Mouse (Mus musculus): ENCODE measurements at regions not wholly inside any gene's neighbourhood (a gene's known extent, or its start where the extent isn't known, plus 50 kb on each side); places are given as distances from the start of the nearest gene placed in this dataset.

DNA sequence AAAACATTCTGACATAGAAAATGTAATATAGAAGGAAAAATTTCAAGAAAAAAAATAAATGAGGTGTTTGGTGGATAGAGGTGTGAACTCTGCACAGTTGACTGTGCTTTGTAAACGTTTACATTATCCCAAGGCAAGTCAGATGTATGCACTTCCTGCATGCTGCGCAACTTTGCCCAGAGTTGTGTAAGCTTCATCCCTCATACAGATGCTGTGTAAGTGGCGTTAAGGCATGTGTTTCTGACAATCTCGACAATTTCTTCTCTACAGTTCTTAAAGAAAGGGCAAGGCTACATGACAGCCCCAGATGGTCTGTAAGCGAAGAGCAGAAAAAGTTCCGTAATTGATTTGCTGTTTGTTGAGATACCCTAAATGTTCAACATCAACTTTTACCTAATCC lies 476.6 kb upstream of the Pitx2 start:
- WGBS, result 64% methylated on average over 6 of the region's 6 CpGs
- Histone ChIP-seq H3K9me3 (ENCODE audit: control insufficient read depth, low read length) (no peaks in the 10 kb centered on the region), H3K27ac (replicated peaks; ENCODE audit: low read depth, low read length) (no peak overlapping the region), H3K4me1 (ENCODE audit: control insufficient read depth, insufficient read depth, low read length) (no peaks in the 10 kb centered on the region), H3K4me3 (ENCODE audit: low read depth, low read length) (no peak overlapping the region), H3K4me2 (ENCODE audit: low read depth, low read length) (no peak overlapping the region), H3K9ac (ENCODE audit: low read depth, low read length) (no peak overlapping the region), H3K27me3 (replicated peaks; ENCODE audit: control insufficient read depth, insufficient read depth, low read length) (no peaks in the 10 kb centered on the region), H3K36me3 (ENCODE audit: control insufficient read depth, insufficient read depth, low read length) (no peaks in the 10 kb centered on the region)
- no peak for DNase-seq (ENCODE audit: low spot score)
- no peak for ATAC-seq (ENCODE audit: low read depth)

DNA sequence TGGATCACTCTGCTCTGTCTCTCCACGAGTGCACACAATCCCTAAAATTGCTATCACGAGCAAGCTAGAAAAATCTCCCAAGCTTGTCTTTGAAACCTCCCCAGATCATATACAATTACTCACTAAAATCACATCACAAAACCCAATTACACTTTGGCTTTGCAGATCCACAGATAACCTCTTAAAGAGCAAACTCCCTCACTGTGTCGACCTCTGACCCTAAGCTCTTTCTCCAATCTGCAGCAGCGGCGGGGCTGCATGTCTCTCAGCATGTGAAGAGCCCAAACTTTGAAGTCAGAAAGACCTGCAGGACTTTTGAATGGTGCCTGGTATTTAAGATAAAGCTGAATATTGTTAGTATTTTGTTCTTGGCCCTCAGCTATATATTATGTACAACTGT lies 479.4 kb upstream of the Pitx2 start:
- no peak overlapping the region for H3K4me2 ChIP-seq (ENCODE audit: low read depth, low read length)
- no peaks in the 10 kb centered on the region for H3K9me3 ChIP-seq (ENCODE audit: control insufficient read depth, low read length)
- ATAC-seq (ENCODE audit: low read depth) (no peak), DNase-seq (ENCODE audit: low spot score) (no peak)
- WGBS, result 34% methylated on average over 5 of the region's 5 CpGs
- H3K4me3 ChIP-seq (ENCODE audit: low read depth, low read length), result no peak overlapping the region
- no peaks in the 10 kb centered on the region for H3K27me3 ChIP-seq (replicated peaks; ENCODE audit: control insufficient read depth, insufficient read depth, low read length)
- no peak overlapping the region for H3K9ac ChIP-seq (ENCODE audit: low read depth, low read length)
- H3K27ac ChIP-seq (replicated peaks; ENCODE audit: low read depth, low read length), result no peak overlapping the region
- H3K36me3 ChIP-seq (ENCODE audit: control insufficient read depth, insufficient read depth, low read length), result no peaks in the 10 kb centered on the region
- H3K4me1 ChIP-seq (ENCODE audit: control insufficient read depth, insufficient read depth, low read length), result no peaks in the 10 kb centered on the region

DNA sequence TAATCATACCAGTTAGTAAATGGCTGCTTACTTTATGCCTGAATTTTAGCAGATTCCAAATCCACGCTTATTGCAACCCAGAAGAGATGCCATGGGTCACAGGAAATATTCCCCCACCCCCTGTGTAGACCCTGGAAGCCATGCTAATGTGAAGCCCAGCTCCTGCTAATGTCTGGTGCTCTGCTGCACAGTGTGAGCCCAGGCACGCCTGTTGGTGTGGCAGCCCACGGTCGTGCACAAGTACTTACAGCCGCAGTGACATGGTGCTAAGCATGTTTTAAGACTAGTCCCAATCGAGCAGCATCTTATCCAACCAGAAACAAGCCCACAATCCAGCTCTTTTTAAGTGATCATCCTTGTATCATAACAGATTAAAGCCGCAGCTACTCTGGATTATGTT lies 480.5 kb upstream of the Pitx2 start:
- ATAC-seq (ENCODE audit: low read depth) (no peak), DNase-seq (ENCODE audit: low spot score) (no peak)
- Histone ChIP-seq H3K27ac (replicated peaks; ENCODE audit: low read depth, low read length) (no peak overlapping the region), H3K27me3 (replicated peaks; ENCODE audit: control insufficient read depth, insufficient read depth, low read length) (no peaks in the 10 kb centered on the region), H3K4me1 (ENCODE audit: control insufficient read depth, insufficient read depth, low read length) (no peaks in the 10 kb centered on the region), H3K9ac (ENCODE audit: low read depth, low read length) (no peak overlapping the region), H3K36me3 (ENCODE audit: control insufficient read depth, insufficient read depth, low read length) (no peaks in the 10 kb centered on the region), H3K4me3 (ENCODE audit: low read depth, low read length) (no peak overlapping the region), H3K9me3 (ENCODE audit: control insufficient read depth, low read length) (no peaks in the 10 kb centered on the region), H3K4me2 (ENCODE audit: low read depth, low read length) (no peak overlapping the region)
- WGBS, result 66% methylated on average over 7 of the region's 7 CpGs

DNA sequence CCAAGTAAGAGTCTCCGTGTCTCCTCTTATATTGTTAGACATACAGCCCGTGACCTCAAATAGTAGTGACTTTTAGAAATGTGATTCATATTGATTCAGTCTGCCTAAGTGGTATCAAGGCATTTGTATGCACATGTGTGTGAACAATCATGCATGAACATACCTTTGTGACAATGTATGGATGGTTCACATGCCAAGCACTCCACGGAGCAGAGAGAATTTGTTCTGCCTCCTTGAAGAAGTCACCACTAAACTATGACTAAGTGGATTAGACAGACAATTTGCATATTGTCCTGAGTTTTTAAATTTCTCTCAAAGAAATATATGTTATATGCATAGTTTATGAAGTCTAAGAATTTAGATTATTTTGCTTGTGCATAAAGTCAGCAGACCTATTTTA lies 492.4 kb upstream of the Pitx2 start:
- no peak overlapping the region for H3K27ac ChIP-seq (replicated peaks; ENCODE audit: low read depth, low read length)
- no peak overlapping the region for H3K9ac ChIP-seq (ENCODE audit: low read depth, low read length)
- no peaks in the 10 kb centered on the region for H3K36me3 ChIP-seq (ENCODE audit: control insufficient read depth, insufficient read depth, low read length)
- H3K4me2 ChIP-seq (ENCODE audit: low read depth, low read length), result no peak overlapping the region
- DNase-seq (ENCODE audit: low spot score) (no peak), ATAC-seq (ENCODE audit: low read depth) (no peak)
- H3K4me3 ChIP-seq (ENCODE audit: low read depth, low read length), result no peak overlapping the region
- no peaks in the 10 kb centered on the region for H3K9me3 ChIP-seq (ENCODE audit: control insufficient read depth, low read length)
- H3K27me3 ChIP-seq (replicated peaks; ENCODE audit: control insufficient read depth, insufficient read depth, low read length), result no peaks in the 10 kb centered on the region
- 74% methylated on average over 3 of the region's 3 CpGs for WGBS
- no peaks in the 10 kb centered on the region for H3K4me1 ChIP-seq (ENCODE audit: control insufficient read depth, insufficient read depth, low read length)

DNA sequence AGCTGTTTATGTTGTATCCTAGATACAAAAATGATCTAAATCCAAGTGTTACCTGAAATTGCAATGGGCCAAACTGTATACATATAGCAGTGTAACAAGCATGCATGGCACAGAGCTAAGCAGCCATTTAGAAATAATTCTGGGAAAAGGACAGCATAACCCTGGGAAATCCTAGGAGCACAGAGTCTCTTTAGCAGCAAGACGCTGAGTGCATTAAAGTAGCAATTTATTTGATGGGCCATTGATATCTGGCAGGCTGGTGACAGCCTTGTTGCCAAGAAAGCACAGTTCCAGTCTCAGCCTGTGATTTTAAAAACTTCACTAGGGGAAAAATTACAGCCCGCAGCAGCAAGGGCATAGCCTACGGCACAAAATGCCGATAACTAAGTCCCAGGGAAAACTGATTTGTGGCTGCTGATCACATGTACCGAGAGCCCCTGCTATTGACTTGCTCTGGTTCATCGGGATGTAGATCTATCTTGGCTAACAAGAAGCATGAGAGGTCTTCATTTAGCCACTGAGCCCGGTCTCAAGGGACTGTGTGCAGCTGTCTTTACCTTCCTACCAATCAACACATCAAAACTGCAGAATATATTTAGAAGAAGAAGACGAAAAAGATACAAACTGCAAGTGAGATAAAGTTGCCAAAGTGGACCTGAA lies 531.1 kb upstream of the Pitx2 start:
- H3K4me2 ChIP-seq (ENCODE audit: low read depth, low read length), result no peak overlapping the region
- no peak overlapping the region for H3K4me3 ChIP-seq (ENCODE audit: low read depth, low read length)
- no peak overlapping the region for H3K27ac ChIP-seq (replicated peaks; ENCODE audit: low read depth, low read length)
- ATAC-seq (ENCODE audit: low read depth), result no peak
- H3K9me3 ChIP-seq (ENCODE audit: control insufficient read depth, low read length), result no peaks in the 10 kb centered on the region
- no peak overlapping the region for H3K9ac ChIP-seq (ENCODE audit: low read depth, low read length)
- H3K4me1 ChIP-seq (ENCODE audit: control insufficient read depth, insufficient read depth, low read length), result no peaks in the 10 kb centered on the region
- DNase-seq (ENCODE audit: low spot score), result no peak
- no peaks in the 10 kb centered on the region for H3K27me3 ChIP-seq (replicated peaks; ENCODE audit: control insufficient read depth, insufficient read depth, low read length)
- WGBS, result 55% methylated on average over 8 of the region's 8 CpGs
- H3K36me3 ChIP-seq (ENCODE audit: control insufficient read depth, insufficient read depth, low read length), result no peaks in the 10 kb centered on the region

DNA sequence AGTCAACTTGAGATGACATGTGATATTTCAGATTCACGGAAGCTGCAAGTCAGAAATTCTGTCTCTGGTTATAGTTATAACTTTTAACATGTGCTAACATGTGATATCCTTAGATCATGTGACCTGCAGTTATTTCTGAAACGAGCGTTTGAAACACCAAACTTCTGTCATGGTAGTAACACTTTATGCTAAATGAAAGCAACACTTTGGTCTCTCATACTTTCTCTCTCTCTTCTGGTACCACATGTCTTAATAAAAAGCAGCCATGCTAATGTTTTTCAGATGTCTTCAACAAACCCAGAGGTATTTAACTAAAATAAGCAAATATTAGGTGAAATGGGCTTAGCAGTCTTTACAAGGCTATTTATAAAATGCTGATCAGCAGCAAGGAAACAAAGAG lies 534.5 kb upstream of the Pitx2 start:
- peak; percentile 25 for DNase-seq (ENCODE audit: low spot score)

DNA sequence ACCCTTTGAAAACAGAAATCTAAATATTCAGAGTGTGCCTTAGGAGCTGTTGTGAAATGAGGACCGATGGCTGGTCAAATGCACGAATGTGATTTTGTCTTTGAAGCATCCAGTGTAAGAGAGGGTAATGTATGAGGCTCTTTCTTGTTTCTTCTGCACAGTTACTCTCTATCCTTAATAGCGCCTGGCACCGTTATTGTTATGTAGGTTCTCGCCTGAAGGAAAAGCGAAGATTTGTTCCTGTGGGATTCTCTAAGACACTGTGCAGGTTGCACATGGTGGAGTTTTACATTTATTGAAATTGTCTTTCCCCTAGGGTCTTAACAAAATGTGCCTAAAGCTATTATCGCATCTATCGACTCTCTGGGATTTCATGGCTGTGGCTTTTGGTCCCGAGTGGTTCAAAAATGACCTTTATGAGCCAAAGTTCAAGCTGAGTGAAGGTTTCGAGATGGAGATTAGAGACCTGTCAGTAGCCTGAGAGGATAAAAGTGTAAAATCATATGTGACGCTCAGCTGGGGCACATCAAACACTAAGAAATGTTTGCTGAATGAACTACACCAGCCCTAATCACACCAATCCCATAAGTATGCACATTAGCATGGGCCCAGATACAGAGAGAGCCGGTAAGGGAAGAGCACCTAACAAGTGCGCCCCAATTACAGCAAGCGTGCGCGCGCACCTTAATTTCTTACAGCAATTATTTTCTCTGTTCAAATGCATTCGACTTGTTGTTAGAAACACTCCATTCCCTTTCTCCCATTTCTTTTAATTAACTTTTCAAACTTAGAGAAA lies 562.5 kb upstream of the Pitx2 start:
- H3K9ac ChIP-seq (ENCODE audit: low read depth, low read length), result no peak overlapping the region
- H3K4me2 ChIP-seq (ENCODE audit: low read depth, low read length), result no peak overlapping the region
- H3K9me3 ChIP-seq (ENCODE audit: control insufficient read depth, low read length), result no peaks in the 10 kb centered on the region
- ATAC-seq (ENCODE audit: low read depth) (no peak), DNase-seq (ENCODE audit: low spot score) (no peak)
- H3K4me3 ChIP-seq (ENCODE audit: low read depth, low read length), result no peak overlapping the region
- H3K4me1 ChIP-seq (ENCODE audit: control insufficient read depth, insufficient read depth, low read length), result no peaks in the 10 kb centered on the region
- no peaks in the 10 kb centered on the region for H3K27me3 ChIP-seq (replicated peaks; ENCODE audit: control insufficient read depth, insufficient read depth, low read length)
- no peak overlapping the region for H3K27ac ChIP-seq (replicated peaks; ENCODE audit: low read depth, low read length)
- 72% methylated on average over 18 of the region's 18 CpGs for WGBS
- no peaks in the 10 kb centered on the region for H3K36me3 ChIP-seq (ENCODE audit: control insufficient read depth, insufficient read depth, low read length)

More for the DNA sequence above, 534.5 kb upstream of the Pitx2 start:
- Histone ChIP-seq H3K4me2 (ENCODE audit: low read depth, low read length) (no peak overlapping the region), H3K9me3 (ENCODE audit: control insufficient read depth, low read length) (no peaks in the 10 kb centered on the region), H3K9ac (ENCODE audit: low read depth, low read length) (no peak overlapping the region), H3K4me1 (ENCODE audit: control insufficient read depth, insufficient read depth, low read length) (no peaks in the 10 kb centered on the region), H3K36me3 (ENCODE audit: control insufficient read depth, insufficient read depth, low read length) (no peaks in the 10 kb centered on the region), H3K4me3 (ENCODE audit: low read depth, low read length) (no peak overlapping the region), H3K27me3 (replicated peaks; ENCODE audit: control insufficient read depth, insufficient read depth, low read length) (no peaks in the 10 kb centered on the region; the same call in 1 of the 2 replicates), H3K27ac (replicated peaks; ENCODE audit: low read depth, low read length) (no peak overlapping the region)
- ATAC-seq (ENCODE audit: low read depth), result no peak
- WGBS, result 23% methylated on average over 3 of the region's 3 CpGs

DNA sequence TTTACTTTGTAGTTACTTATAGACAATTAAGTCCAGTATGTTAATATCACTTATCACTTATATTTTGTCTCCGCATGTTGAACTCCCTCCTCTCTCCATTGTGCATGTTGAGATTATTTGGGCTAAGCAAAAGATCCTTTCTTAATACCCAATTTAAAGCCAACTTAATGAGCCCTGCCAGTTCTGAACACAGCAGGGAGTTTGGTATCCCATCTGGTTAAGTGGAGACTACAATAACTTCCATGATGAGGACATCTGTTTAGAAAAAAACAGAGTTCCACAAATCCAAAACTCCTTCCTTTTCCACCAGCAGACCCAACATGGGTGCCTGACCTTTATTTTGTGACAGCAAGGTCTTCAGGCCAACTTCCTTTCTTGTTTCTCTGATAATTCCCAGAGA lies 572.0 kb upstream of the Pitx2 start:
- Histone ChIP-seq H3K9me3 (ENCODE audit: control insufficient read depth, low read length) (no peaks in the 10 kb centered on the region), H3K4me3 (ENCODE audit: low read depth, low read length) (no peak overlapping the region), H3K36me3 (ENCODE audit: control insufficient read depth, insufficient read depth, low read length) (no peaks in the 10 kb centered on the region), H3K27me3 (replicated peaks; ENCODE audit: control insufficient read depth, insufficient read depth, low read length) (no peaks in the 10 kb centered on the region), H3K4me2 (ENCODE audit: low read depth, low read length) (no peak overlapping the region), H3K27ac (replicated peaks; ENCODE audit: low read depth, low read length) (no peak overlapping the region), H3K4me1 (ENCODE audit: control insufficient read depth, insufficient read depth, low read length) (no peaks in the 10 kb centered on the region), H3K9ac (ENCODE audit: low read depth, low read length) (no peak overlapping the region)
- DNase-seq (ENCODE audit: low spot score) (no peak), ATAC-seq (ENCODE audit: low read depth) (no peak)
- 91% methylated on average over 1 of the region's 1 CpGs for WGBS

DNA sequence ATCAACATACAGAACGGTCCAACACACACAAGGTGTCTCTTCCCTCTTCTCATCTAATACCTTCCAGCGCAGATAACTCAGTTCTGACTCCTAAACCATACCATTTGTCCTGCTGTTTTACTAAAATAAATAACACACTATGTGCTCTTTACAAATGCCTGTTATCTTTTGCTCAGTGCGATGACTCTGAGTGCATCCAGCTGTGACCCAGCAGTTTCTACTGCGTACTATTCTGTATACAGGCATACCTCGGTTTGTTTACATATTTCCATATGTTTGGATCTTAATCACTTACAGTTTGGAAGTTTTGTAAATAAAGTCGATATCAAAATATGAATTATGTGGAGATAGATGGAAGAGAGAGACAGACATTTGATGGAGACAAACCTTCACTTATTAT lies 583.0 kb upstream of the Pitx2 start:
- H3K27ac ChIP-seq (replicated peaks; ENCODE audit: low read depth, low read length), result no peak overlapping the region
- H3K27me3 ChIP-seq (replicated peaks; ENCODE audit: control insufficient read depth, insufficient read depth, low read length), result no peaks in the 10 kb centered on the region
- ATAC-seq (ENCODE audit: low read depth), result no peak
- no peaks in the 10 kb centered on the region for H3K4me1 ChIP-seq (ENCODE audit: control insufficient read depth, insufficient read depth, low read length)
- WGBS, result 75% methylated on average over 6 of the region's 6 CpGs
- H3K9ac ChIP-seq (ENCODE audit: low read depth, low read length), result no peak overlapping the region
- DNase-seq (ENCODE audit: low spot score), result no peak
- no peaks in the 10 kb centered on the region for H3K9me3 ChIP-seq (ENCODE audit: control insufficient read depth, low read length)
- no peak overlapping the region for H3K4me3 ChIP-seq (ENCODE audit: low read depth, low read length)
- no peaks in the 10 kb centered on the region for H3K36me3 ChIP-seq (ENCODE audit: control insufficient read depth, insufficient read depth, low read length)
- H3K4me2 ChIP-seq (ENCODE audit: low read depth, low read length), result no peak overlapping the region
